Mouse (Mus musculus) layer of hippocampus, postnatal 14 days (tissue): ENCODE data around the gene Nkx2-4. TPM values are rescaled to one million over a fixed set of nuclear protein-coding genes. Genes with fewer than 3 reads are reported as not detected.

Source experiments
- DNase-seq, 2 experiments: peaks; one replicate each; pipeline ENCODE4 v3.0.0; 2021 to 2022; ENCODE audit warnings: low spot score in 2 of 2, mixed read lengths in 1 of 2
- long read RNA-seq, 2 experiments: library from polyadenylated mRNA; stranded (forward); transcript quantifications; one replicate each; pipeline ENCODE4 v2.0.0; 2021
- total RNA-seq, 2 experiments: library from RNA; stranded (reverse); gene quantifications; 2 replicates each; pipeline ENCODE4 v1.2.3; 2021

Nkx2-4 gene
- not detected for total RNA-seq
- long read RNA-seq, experiment 1: 0 reads
- long read RNA-seq, experiment 2: 0 reads

DNA sequence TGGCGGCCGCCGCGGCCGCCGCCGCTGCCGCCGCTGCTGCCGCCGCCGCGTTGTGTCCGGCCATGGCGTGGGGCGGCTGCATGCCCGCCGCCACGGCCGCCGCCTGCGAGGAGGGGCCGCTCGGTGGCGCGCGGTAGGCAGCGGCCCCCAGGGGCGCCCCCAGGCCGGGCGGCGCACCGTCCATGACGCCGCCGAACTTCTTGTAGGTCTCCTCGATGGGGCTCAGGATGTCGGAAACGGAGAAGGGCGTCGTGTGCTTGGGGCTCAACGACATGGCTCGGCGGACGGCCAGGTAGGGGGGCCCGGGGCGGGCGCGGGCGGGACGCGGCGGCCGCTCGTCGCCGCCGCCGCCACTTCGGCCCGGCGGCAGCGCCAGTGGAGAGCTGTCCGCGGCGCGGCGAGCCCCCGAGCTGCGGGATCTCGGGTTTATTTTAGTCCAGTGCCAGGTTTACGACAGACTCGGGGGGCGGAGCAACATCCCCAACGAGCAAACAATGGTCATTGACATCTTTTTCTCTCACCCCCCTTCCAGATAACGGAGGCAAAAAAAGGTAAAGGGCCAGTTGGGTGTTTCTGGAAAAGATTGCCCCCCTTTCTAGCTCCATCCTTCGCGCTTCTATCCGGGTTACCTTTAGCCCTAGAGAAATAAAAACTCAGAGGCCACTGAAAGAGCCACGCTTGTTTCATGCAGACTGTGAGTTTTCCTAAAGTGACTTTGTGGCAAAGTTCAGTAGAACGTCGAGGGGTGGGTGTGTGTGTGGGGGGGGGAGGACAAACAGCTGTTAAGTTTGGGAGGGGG lies at the start of gene Nkx2-4:
Gene Nkx2-4, minus strand, starts transcription at position 374 of the 799 bp plus-strand sequence.
- no peak for DNase-seq

DNA sequence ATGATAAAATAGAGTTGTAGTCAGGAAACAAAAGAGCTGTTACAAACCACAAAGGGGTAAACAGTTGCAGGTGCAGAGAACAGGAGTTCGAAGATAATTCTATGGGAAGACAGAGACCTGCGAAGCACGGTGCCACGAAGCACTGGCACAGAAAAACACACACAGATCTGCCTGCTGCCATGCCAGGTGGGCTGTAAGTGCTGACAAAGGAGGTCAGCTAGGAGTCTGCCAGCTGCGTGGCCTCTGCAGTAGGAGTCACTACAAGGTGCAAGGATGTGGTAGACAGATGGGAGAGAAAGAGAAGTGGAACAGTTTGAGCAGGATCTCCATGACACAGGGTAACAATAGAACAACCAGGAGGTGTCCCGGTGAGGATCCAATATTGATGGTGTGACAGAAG lies 42.1 kb upstream of the Nkx2-4 start:
- no peak for DNase-seq

DNA sequence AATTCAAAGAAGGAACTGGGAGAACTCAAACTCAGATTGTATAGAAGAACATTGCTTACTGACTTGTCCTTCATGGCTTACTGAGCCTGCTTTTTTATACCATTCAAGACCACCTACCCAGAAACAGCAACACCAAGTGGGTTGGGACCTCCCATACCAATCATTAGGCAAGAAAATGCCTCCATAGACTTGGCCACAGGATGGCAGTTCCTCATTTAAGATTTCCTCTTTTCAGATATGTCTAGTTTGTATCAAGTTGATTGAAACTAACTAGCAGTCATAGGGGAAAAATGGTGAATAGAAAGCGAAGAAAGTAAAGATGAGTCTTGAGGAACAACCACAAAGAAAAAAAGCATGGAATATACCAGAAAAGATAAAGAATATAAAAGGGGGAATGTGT lies 34.5 kb upstream of the Nkx2-4 start:
- DNase-seq: no peak

DNA sequence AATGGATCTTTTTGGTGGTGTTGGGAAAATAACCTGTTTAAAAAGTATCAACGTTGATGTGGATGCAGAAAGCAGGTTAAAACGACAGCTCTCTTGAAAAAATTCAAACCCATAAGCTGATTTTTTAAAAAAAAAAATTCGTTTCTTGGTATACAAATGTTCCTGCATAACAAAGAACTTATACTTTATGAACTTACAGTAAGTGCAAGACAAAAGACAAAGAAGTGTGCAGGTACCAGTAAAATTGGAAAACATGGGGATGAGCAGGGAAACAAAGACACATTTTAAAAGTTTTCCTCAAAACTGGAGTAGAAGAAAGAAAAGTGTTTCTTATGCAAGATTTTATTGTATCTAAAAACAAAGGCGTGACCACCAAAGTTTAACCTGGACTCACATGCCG lies 1.2 kb upstream of the Nkx2-4 start:
- DNase-seq: no peak

DNA sequence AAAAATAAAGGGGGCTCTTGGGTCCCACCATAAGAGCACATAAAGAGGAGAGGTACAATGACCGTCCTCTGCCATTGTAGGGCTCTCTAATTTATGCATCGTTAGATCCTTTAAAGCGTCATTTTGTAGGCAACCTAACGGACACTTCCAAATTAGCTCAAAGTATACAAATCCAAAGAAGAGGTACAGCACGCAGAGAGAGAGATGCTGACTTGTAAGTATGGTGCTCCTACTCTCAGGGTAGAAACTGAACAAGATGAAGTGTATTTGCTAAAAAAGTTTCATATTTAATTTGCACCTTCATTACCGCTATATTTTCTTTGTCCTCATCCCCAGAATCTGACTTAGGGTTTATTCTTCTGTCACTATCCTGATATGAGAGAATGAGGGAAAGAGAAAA lies 692 bp upstream of the Nkx2-4 start:
- no peak for DNase-seq

DNA sequence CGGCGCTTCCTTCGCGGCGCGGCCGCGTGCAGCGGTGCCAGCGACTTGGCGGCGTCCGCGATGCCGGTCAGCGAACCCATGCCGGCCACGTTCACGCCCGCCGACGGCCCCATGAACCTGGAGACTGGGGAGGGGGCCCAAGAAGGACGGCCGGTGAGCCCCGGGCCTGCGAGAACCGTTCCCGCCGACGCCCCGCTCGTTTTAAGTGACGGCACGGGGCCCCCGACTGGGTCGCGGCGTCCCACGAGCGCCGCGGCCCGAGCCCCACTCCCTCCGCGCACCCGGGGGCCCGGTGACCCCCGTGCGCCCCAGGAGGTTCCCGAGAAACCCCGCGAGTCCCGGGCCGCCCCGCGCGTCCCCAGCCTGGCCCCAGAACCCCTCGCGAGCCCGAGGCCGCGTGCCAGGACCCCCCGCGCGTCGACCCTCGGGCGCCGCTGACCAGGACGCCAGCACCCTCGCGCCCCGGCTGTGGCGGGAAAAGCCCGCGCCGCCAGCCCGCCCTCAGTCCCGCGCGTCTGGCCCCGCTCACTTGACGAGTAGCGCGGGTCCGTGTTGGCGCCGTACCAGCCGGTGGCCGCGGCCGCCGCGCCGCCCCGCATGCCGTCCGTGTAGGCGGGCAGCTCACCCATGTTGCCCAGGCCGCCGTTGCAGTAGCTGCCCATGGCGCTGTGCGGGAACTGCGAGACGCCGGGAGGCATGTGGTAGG lies 726 bp downstream of the Nkx2-4 start:
- no peak for DNase-seq

DNA sequence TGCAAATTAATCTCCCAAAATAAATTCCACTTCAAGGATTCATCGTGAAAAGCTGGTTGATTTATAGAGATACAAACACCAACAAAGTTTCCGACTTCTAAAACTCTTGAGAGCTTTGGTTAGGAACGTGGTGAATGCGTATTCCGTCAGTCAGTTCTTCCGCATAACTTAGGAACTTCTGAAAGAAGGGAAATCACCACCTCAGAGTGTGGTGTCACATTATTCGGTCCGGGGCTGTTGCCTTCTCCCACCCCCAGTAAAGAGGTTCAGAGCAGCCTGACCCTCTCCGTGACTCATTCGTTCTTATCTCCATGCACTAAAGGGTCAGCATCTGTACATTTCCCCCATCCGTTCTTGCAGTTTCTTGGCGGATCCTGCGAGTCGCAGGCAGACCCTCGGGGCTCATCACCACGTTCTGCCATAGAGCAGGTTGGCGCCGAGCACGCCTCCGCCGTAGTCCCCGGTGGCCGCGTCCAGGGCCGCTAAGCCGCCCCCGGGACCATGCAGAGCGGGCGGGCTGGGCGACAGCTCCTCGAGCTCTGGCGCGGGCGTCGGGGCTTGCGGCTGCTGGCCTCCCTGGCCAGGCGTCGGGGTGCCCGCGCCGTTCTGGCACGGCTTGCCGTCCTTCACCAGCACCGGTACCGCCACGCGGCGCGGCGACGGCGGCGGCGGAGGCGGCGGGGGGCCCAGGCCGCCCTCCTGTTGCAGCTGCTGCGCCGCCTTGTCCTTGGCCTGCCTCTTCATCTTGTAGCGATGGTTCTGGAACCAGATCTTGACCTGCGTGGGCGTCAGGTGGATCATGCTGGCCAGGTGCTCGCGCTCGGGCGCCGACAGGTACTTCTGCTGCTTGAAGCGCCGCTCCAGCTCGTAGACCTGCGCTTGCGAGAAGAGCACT lies 1.5 kb downstream of the Nkx2-4 start:
- DNase-seq: no peak

DNA sequence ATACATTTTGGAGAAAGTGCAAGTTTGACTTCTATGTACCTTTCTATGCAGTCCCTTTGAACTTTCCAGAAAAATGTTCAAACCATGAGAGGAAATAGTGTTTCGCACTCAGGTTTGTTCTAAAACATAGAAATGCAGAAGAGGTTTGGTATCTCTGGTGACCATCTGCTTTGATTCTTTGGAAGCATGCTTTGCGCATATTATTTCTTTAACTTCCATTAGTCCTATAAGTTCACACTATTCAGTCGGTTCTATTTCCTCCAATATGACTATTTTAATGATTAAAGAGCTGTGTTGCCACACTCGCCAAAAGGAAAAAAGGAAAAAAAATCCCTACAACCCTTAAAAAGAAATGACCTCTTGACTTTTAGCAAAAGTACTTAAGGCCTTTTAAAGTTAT lies 2.9 kb downstream of the Nkx2-4 start:
- DNase-seq: no peak

DNA sequence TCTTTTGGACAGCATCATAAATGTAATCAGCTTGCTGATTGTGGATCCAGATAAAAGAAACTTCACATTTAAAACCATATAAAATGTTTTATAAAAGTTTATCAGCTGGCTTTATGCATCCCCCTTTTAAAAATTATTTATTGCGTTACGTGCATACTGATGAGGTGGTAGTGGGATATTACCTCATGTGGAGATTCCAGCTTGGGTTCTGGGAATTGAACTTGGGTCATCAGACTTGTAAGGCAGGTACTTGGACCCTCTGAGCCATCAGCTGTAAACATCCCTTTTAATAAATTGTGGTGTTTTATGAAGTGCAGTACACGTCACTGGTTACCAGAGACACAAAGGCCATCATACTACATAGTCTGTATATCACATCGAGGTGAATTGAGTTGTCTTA lies 10.8 kb downstream of the Nkx2-4 start:
- DNase-seq: no peak

DNA sequence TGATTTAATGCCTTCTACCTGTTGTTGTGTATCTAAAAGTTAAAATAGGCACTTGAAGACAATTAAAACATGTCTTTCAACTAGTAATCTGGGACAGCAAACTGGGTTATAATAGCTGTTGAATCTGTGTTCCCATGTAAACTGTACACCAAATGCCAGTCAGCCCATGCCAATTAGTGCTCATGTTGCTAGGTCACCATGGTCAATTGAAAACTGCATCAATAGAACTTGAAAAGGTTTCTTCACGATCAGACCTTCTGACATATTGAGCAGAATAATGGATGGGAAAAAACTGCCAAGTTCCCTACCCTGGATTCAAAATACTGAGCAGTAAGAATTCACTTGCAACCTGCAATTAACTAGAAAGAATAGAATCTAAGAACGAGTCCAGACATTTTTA lies 11.3 kb downstream of the Nkx2-4 start:
- no peak for DNase-seq

DNA sequence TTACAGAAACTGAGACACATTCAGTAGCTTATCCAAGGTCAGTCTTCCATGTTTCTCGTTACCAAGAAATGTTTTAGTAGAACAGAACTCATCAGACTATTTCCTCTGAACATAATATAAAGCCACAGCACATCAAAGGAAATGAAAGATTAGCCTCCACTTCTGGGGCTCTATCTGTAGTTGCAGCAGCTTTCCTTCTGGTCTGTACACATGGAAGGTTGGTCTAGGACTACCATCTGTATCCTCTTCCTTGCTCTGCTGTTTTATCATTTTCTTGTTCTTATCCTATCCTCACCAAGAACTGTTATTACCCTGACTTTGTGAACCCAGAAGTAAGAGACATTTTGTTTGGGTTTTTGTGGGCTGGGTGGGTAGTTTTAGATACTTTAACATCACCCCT lies 14.9 kb downstream of the Nkx2-4 start:
- no peak for DNase-seq

DNA sequence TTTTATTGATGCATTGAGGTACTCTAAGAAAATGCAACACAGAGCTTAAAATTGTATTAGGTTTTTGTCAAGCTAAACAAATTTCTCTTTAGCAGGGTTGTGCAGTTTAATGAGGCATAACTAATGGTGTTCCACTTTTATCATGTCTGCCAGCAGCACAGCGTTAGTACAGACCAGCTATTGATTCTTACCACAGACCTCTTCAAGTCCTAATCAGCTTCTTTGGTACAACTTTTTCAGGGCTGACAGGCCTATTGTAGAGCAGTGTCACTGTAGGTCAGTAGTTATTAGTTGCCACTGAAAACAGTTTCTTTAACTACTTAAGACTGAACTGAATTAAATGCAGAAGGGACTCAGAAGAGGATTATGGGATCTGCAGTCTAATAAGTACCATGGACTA lies 16.2 kb downstream of the Nkx2-4 start:
- no peak for DNase-seq

DNA sequence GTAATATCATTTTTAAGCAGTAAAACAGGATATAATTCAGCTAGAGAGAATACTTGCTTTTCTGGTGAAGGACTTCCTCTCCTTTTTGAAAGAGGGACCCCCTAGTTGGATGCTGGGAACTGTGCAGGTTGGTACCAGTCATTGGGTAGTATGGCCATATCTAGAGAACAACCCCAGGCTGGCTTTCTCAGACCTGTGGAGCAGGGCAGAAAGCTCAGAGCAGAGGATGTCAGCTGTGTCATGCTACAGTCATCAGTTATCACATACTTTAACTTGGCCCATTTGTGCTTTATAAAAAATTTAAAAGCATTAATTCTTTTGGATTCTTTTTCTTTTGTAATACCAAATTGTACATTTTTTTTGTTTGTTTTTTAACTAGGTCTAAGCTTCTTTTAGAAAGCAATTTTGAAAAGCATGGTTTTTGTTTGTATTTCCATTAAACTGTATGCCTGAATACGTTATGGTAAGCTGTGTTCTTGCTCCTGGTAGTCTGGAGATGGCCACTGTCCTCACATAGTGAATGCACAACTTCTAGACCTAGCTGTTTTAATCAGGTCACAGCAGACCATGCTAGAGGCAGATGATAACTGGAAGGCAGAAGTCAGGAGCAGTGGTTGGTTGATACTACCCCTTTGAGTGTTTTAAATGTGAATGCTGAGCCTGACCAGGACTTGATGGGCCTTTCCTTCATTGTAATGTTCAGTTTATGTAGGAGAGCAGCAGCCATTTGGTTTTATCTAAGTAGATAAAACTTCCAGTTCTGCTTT lies 17.6 kb downstream of the Nkx2-4 start:
- no peak for DNase-seq

DNA sequence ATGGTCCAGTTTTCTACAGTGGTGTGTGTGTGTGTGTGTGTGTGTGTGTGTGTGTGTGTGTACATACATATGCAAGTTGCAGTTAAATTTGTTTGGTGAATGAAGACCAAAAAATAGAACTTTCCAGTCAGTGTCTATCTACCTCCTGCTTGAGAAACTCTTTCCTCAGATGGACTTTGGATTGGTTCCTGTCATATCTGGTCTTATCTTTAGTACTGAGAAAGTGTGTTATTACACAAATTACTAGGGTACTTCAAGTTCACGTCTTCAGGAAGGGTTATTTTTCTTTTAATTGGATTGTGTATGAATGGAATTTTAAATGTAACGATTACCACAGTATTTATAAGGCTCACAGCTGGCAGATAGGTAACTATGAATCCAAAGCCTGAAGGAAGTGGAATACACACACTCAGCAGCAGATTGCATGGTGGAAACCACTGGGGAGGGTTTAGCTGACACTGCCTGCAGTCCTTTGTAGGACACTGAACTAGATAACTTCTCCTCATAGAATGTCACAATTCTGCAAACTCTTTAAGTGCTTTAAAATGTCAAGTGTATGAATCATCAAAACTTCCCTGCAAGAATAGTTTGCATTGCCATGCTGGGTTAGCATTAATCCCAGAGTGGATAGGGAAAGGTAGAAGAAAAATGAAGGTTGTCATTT lies 31.9 kb downstream of the Nkx2-4 start:
- DNase-seq: no peak

DNA sequence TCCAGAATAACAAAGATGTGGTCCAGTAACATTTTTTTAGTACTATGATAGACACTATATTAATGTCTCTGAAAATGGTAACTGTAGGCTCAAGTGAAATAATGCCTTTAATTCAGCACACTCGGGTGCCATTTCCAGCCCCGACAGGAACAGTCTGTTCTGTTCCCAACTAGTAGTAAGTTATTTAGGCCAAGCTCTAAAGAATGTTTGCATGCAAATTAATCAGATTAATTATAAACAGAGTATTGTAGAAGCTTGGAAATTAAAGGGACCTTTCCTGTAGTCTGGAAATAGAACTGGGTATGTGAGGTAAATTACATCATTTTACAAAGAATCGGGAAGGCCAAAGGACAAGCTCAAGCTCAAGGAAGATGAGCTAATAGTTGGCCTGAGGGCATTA lies 38.2 kb downstream of the Nkx2-4 start:
- DNase-seq: peak in 1 of 2 experiments; percentile 6

DNA sequence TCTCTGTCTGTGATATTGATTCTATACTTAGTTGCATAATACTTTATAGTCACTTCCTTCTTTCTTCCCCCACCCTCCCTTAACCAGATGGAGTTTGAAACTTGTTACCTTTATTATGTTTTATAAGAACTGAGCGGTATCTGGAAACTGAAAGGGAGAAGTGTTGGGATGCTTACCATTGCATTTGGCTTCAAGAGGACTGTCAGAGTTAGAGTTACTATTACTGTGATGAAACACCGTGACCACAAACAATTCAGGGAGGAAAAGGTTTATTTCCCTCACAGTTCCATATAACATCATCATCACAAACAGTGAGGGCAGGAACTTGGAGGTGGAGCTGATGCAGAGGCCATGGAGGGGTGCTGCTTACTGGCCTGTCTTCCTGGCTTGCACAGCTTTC lies 49.4 kb downstream of the Nkx2-4 start:
- no peak for DNase-seq
